Mouse (Mus musculus): ENCODE data around the gene Tcaim.

- TF ChIP-seq CTCF (conservative IDR thresholded peaks at IDR 0.05 in 1 of 2, IDR thresholded peaks at IDR 0.05 in 1 of 2; ENCODE audit: low read depth in 2 of 2, low read length in 2 of 2) (no peak), ETS1 (conservative IDR thresholded peaks at IDR 0.05; ENCODE audit: low read depth, low read length) (no peak), TCF12 (IDR thresholded peaks at IDR 0.05; ENCODE audit: low read depth, low read length) (no peak), UBTF (IDR thresholded peaks at IDR 0.05; ENCODE audit: low read depth, low read length) (no peak), MAFK (IDR thresholded peaks at IDR 0.05; ENCODE audit: insufficient replicate concordance, low read length) (no peak), JUN (IDR thresholded peaks at IDR 0.05; ENCODE audit: insufficient read depth, low read depth, low read length) (no peak)
Measured at GRCm38 (mm10) chr9:122843760-122844159, 38.4 kb downstream of the Tcaim start, which contains the start of gene Gm35549.
